Mouse (Mus musculus) Patski (cell line): ENCODE results near the gene Gsta1. TPM values are rescaled to one million over a fixed set of nuclear protein-coding genes. Genes with fewer than 3 reads are reported as not detected.
"Not testable (repeated sequence)": the region's sequence is repeated elsewhere in the genome, so short reads cannot be mapped to it uniquely, and the experiment has no call there.

Experiments used
- ATAC-seq: fragments of 100-300 bp; one replicate; pipeline ENCODE4 v1.8.0; 2021
- CTCF ChIA-PET: fragments of 350-600 bp; sonication (Branson Sonifier 250); formaldehyde crosslinking; loops from one replicate; lab custom pipeline; 2022; ENCODE audit warnings: inconsistent platforms; lab: Charles Lee
- POLR2A ChIA-PET: fragments of 350-600 bp; sonication (Branson Sonifier 250); formaldehyde crosslinking; loops from one replicate; lab custom pipeline; 2022; ENCODE audit warnings: antibody characterized with exemption, inconsistent platforms; lab: Charles Lee
- DNase-seq: peaks from one replicate; pipeline ENCODE4 v3.0.0-alpha.2; 2011; ENCODE audit warnings: low read depth, low spot score
- H3K27me3 ChIP-seq: fragments of 371-371 bp; one replicate; pipeline ENCODE4 v1.5.1; 2021
- CTCF ChIP-seq: fragments of 100-300 bp; IDR thresholded peaks from one replicate; pipeline ENCODE4 v1.5.1; 2021
- in situ Hi-C: fragments of 300-500 bp; cut with MboI; formaldehyde crosslinking; loops from 3 replicates; pipeline ENCODE4 v1.11.1; 2018; ENCODE audit warnings: low pct_unique_long_range_greater_than_20kb, mixed read lengths
- polyA plus RNA-seq: library from polyadenylated mRNA; unstranded; gene quantifications from one replicate; pipeline ENCODE4 v1.2.3, GENCODE M21; 2021

Gene Gsta1
- polyA plus RNA-seq = 1.8 TPM

- in situ Hi-C loops, H3K27me3 ChIP-seq, DNase-seq, ATAC-seq, POLR2A ChIA-PET, CTCF ChIA-PET: not testable (repeated sequence)
These were observed at the start of gene Gsta1 for GRCm38 (mm10) chr9:78230461-78230860. Gene Gsta1, plus strand, starts transcription at chr9:78230656.

DNA sequence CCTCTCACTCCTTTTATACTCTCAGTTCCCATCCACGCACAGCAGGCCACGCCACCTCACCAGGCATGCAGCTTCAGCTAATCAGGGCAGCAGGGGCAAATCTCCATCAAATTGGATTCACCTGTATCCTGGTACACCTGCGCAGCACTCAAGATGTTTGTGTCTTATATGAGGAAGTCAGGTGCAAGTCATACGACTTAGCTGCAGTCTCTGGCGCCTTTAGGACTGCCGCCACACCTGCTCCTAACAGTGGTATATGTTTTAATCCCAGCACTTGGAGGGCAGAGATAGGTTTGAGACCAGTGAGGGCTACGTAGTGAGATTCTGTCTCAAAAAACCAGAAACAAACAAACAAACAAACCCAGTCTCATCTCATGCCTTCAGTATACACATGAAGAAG, 48.0 kb upstream of the Gsta1 start, which contains the start of gene Gsta4:
Gene Gsta4, plus strand, starts transcription at position 301 of the 400 bp plus-strand sequence.
- H3K27me3 ChIP-seq, in situ Hi-C loops, DNase-seq, ATAC-seq, POLR2A ChIA-PET: not testable (repeated sequence)
- CTCF ChIA-PET = interaction anchor here (0.8 to 1.1 kb wide), 2 partner anchors 21 to 70 kb away, joined by 3 read pairs; no protein-coding TSS in a partner anchor

DNA sequence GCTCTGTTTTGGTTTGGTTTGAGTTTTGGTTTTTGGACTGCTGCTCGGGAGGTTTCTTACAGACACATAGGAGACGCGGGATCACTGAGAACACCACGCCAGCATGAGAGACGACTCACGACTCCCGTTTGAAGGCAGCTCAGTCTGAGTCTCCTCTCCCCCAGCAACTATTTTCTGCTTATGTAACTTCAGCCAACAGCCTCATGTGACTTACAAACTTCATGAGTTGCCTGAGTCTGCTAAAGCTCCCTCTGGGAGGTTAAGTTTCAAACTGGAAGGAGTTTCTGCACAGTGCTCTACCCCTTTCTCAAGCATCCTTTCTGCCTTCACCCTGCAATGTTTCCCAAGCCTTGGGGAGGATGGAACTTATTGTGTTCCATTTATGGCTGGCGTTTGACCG, 44.8 kb upstream of the Gsta1 start:
- in situ Hi-C loops = no loop called here
- H3K27me3 ChIP-seq = no peaks in the 10 kb centered on the region
- TF ChIP-seq CTCF = no peak
- DNase-seq (no peak), ATAC-seq (no peak)
- ChIA-PET CTCF (no interaction called here), POLR2A (no interaction called here)

- TF ChIP-seq CTCF = no peak
- ATAC-seq = no peak
- DNase-seq = no peak
- ChIA-PET CTCF (no interaction called here), POLR2A (interaction anchor here (0.6 kb wide), 1 partner anchor 337 kb away, joined by 3 read pairs; no protein-coding TSS in a partner anchor)
- in situ Hi-C loops = no loop called here
- H3K27me3 ChIP-seq = no peaks in the 10 kb centered on the region
These were observed 41.5 kb upstream of the Gsta1 start for GRCm38 (mm10) chr9:78188910-78189309.

GRCm38 (mm10) chr9:78190651-78191634, 39.5 kb upstream of the Gsta1 start:
- DNase-seq (peak; percentile 20), ATAC-seq (no peak)
- H3K27me3 ChIP-seq = no peaks in the 10 kb centered on the region
- in situ Hi-C loops = no loop called here
- TF ChIP-seq CTCF = no peak
- ChIA-PET POLR2A (interaction anchor here (0.7 to 1.1 kb wide), 2 partner anchors 11 to 397 kb away, joined by 4 read pairs; partner anchors contain the start of gene Slc17a5), CTCF (interaction anchor here (2.2 kb wide), 1 partner anchor 9 kb away, joined by 7 read pairs; no protein-coding TSS in a partner anchor)

DNA sequence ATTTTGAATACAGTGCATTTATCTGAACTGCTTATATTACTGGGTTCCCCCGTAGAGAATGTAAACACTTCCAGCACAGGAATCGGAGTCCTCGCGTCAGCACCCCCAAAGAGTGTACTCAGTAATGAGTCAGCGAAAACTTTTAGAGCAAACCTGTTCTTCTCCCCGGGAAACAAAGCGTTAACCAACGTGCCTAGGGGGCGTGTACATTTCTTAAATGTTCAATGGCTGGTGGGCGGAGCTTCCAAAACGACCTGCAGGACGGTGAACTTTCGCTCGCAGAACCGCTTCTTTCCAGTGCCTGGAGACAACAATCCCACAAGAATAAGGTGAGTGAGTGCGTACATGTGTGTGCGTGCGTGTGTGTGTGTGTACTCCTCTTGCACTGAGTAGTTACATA, 38.7 kb upstream of the Gsta1 start:
- in situ Hi-C loops = no loop called here
- no peaks in the 10 kb centered on the region for H3K27me3 ChIP-seq
- DNase-seq (no peak), ATAC-seq (no peak)
- ChIA-PET CTCF (interaction anchor here (1.2 to 2.2 kb wide), 2 partner anchors 9 to 16 kb away, joined by 4 to 7 read pairs; no protein-coding TSS in a partner anchor), POLR2A (interaction anchor here (0.7 to 1.1 kb wide), 4 partner anchors 8 to 396 kb away, joined by 4 to 5 read pairs (median 4); partner anchors contain the start of gene Slc17a5)
- TF ChIP-seq CTCF = no peak

- peak; percentile 95 for TF ChIP-seq CTCF
- ChIA-PET POLR2A (no interaction called here), CTCF (interaction anchor here (0.7 to 1.6 kb wide), 11 partner anchors 10 to 113 kb away, joined by 3 to 6 read pairs (median 4); partner anchors contain the start of gene Ick)
- no peaks in the 10 kb centered on the region for H3K27me3 ChIP-seq
- ATAC-seq = peak; percentile 39
- DNase-seq = peak; percentile 30
- in situ Hi-C loops = no loop called here
These were observed 36.4 kb upstream of the Gsta1 start for GRCm38 (mm10) chr9:78193902-78194597.

DNA sequence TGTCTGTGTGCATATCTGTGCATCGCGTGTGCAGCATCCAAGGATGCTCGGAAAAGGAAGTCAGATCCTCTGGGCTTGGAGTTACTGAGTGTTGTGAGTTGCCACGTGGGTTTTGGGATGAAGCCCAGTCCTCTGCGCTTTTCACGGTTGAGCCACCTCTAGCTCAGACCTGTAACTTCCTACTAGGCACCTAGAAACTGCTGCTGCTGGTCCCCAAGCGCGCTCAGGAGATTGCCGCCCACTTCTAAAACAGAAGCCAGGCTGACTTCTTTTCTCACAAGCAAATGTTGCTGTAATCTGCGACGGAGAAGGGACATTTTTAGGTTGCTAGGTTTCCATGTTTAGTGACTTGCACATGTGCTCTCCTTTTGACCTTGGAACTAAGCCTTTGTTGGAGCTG, 35.4 kb upstream of the Gsta1 start:
- no peaks in the 10 kb centered on the region for H3K27me3 ChIP-seq
- in situ Hi-C loops = no loop called here
- DNase-seq (no peak), ATAC-seq (no peak)
- ChIA-PET POLR2A (no interaction called here), CTCF (interaction anchor here (0.7 to 1.6 kb wide), 8 partner anchors 19 to 112 kb away, joined by 3 to 6 read pairs (median 4); partner anchors contain the start of gene Ick)
- no peak for TF ChIP-seq CTCF

- ChIA-PET CTCF (interaction anchor here (0.9 kb wide), 1 partner anchor 22 kb away, joined by 3 read pairs; no protein-coding TSS in a partner anchor), POLR2A (no interaction called here)
- DNase-seq = no peak
- no peak for ATAC-seq
- no peak for TF ChIP-seq CTCF
- H3K27me3 ChIP-seq = no peaks in the 10 kb centered on the region
- in situ Hi-C loops = no loop called here
These were observed 32.7 kb upstream of the Gsta1 start for GRCm38 (mm10) chr9:78197801-78198200.

- no peak for ATAC-seq
- H3K27me3 ChIP-seq = no peaks in the 10 kb centered on the region
- in situ Hi-C loops = loop anchor here (25.0 kb wide), 1 partner anchor 108 kb away; the partner anchor contains the start of gene Omt2a
- TF ChIP-seq CTCF = no peak
- POLR2A ChIA-PET = no interaction called here
- DNase-seq = no peak
- CTCF ChIA-PET = interaction anchor here (0.9 to 1.7 kb wide), 5 partner anchors 10 to 96 kb away, joined by 3 to 5 read pairs (median 3); no protein-coding TSS in a partner anchor
These were observed 26.3 kb upstream of the Gsta1 start for GRCm38 (mm10) chr9:78204194-78204593.
